Mouse (Mus musculus) forebrain, embryonic 13.5 days (tissue): ENCODE measurements around the gene Apol9b. TPM values are rescaled to one million over a fixed set of nuclear protein-coding genes. Genes with fewer than 3 reads are reported as not detected.

Experiments
- ATAC-seq: fragments of 200-750 bp; cut with Nextera tagmentation; 2 replicates; pipeline ENCODE4 v1.8.0; 2017
- H3K27ac ChIP-seq: fragments of 300-500 bp; sonication (generic); 2 replicates; pipeline ENCODE4 v1.5.1; 2015; ENCODE audit warnings: inconsistent platforms, mild to moderate bottlenecking, moderate library complexity
- H3K27me3 ChIP-seq: fragments of 300-500 bp; sonication (generic); 2 replicates; pipeline ENCODE4 v1.6.1; 2015; ENCODE audit warnings: mild to moderate bottlenecking, inconsistent platforms
- H3K36me3 ChIP-seq: fragments of 300-500 bp; sonication (generic); 2 replicates; pipeline ENCODE4 v1.6.1; 2015; ENCODE audit warnings: mild to moderate bottlenecking, inconsistent platforms; ENCODE audit not compliant: poor library complexity, severe bottlenecking
- H3K4me1 ChIP-seq: fragments of 300-500 bp; sonication (generic); 2 replicates; pipeline ENCODE4 v1.6.1; 2015; ENCODE audit warnings: inconsistent platforms
- H3K4me2 ChIP-seq: fragments of 300-500 bp; sonication (generic); 2 replicates; pipeline ENCODE4 v1.6.1; 2015; ENCODE audit warnings: inconsistent platforms, mild to moderate bottlenecking, moderate library complexity
- H3K4me3 ChIP-seq: fragments of 300-500 bp; sonication (generic); 2 replicates; pipeline ENCODE4 v1.5.1; 2015; ENCODE audit warnings: mild to moderate bottlenecking, inconsistent platforms
- H3K9ac ChIP-seq: fragments of 300-500 bp; sonication (generic); 2 replicates; pipeline ENCODE4 v1.6.1; 2015; ENCODE audit warnings: mild to moderate bottlenecking, inconsistent platforms
- H3K9me3 ChIP-seq: fragments of 300-500 bp; sonication (generic); replicated peaks from 2 replicates; pipeline ENCODE4 v1.6.1; 2016; ENCODE audit warnings: inconsistent platforms
- WGBS: fragments of 180-500 bp; shearing (Covaris S2); methylation state at CpG from one replicate; pipeline ENCODE4 v1.1.7; 2015; 5-methylcytosine and 5-hydroxymethylcytosine counted together
- polyA plus RNA-seq: library from polyadenylated mRNA; unstranded; fragments of >200 nt; fragmentation: Nextera tagmentation; extraction: Ambion mirVana; gene quantifications from 2 replicates; pipeline ENCODE4 v1.2.1, GENCODE M21; 2015

The Apol9b gene
- polyA plus RNA-seq, 1 experiment from 2014 or later, result not detected

- no peak overlapping the region for H3K9ac ChIP-seq
- no peak overlapping the region for H3K4me2 ChIP-seq
- WGBS, result 92% methylated on average over 11 of the region's 11 CpGs
- no peaks in the 10 kb centered on the region for H3K27me3 ChIP-seq
- H3K36me3 ChIP-seq, result peaks cover 100% of the 10 kb centered on the region
- no peaks in the 10 kb centered on the region for H3K4me1 ChIP-seq
- H3K27ac ChIP-seq, result no peak overlapping the region
- no peak for ATAC-seq
- H3K9me3 ChIP-seq, result no peaks in the 10 kb centered on the region
- no peak overlapping the region for H3K4me3 ChIP-seq
Observed at GRCm38 (mm10) chr15:77766981-77767380, 38.1 kb downstream of the Apol9b start.

GRCm38 (mm10) chr15:77770341-77770740, 41.5 kb downstream of the Apol9b start:
- peaks cover 98% of the 10 kb centered on the region for H3K36me3 ChIP-seq

DNA sequence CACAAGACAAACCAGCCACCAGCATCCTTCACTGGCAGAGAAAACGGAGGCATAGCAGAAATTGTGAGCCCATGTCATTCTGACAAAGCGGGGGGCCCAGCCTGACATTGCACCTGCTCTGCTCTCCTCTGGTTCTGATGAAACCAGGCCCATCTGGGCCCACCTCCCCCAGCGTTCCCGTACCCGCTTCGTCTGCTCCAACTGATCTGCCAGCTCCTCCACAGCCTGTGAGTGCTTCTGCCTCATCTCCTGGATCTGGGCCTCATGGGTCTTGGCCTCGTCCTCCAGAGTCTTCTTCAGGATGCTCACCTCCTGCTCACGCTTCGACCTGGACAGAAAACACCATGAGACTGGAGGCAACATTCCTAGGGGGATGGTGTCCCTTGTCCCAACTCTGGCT, 42.1 kb downstream of the Apol9b start:
- H3K27ac ChIP-seq, result no peak overlapping the region
- H3K9ac ChIP-seq, result no peak overlapping the region
- no peaks in the 10 kb centered on the region for H3K27me3 ChIP-seq
- no peak for ATAC-seq
- no peak overlapping the region for H3K4me2 ChIP-seq
- H3K9me3 ChIP-seq, result no peaks in the 10 kb centered on the region
- H3K4me3 ChIP-seq, result no peak overlapping the region
- no peaks in the 10 kb centered on the region for H3K4me1 ChIP-seq
- WGBS, result 95% methylated on average over 9 of the region's 9 CpGs
- H3K36me3 ChIP-seq, result peaks cover 98% of the 10 kb centered on the region

More at GRCm38 (mm10) chr15:77770341-77770740, 41.5 kb downstream of the Apol9b start:
- no peaks in the 10 kb centered on the region for H3K27me3 ChIP-seq
- H3K9ac ChIP-seq, result no peak overlapping the region
- no peak for ATAC-seq
- no peak overlapping the region for H3K4me3 ChIP-seq
- no peaks in the 10 kb centered on the region for H3K4me1 ChIP-seq
- H3K4me2 ChIP-seq, result no peak overlapping the region
- WGBS, result 93% methylated on average over 5 of the region's 5 CpGs
- H3K9me3 ChIP-seq, result no peaks in the 10 kb centered on the region
- H3K27ac ChIP-seq, result no peak overlapping the region

GRCm38 (mm10) chr15:77773099-77773915, 44.5 kb downstream of the Apol9b start:
- H3K36me3 ChIP-seq, result peaks cover 98% of the 10 kb centered on the region
- H3K9ac ChIP-seq, result no peak overlapping the region
- no peak for ATAC-seq
- no peak overlapping the region for H3K27ac ChIP-seq
- H3K4me2 ChIP-seq, result no peak overlapping the region
- no peaks in the 10 kb centered on the region for H3K9me3 ChIP-seq
- 93% methylated on average over 19 of the region's 19 CpGs for WGBS
- no peak overlapping the region for H3K4me3 ChIP-seq
- H3K27me3 ChIP-seq, result no peaks in the 10 kb centered on the region
- no peaks in the 10 kb centered on the region for H3K4me1 ChIP-seq

DNA sequence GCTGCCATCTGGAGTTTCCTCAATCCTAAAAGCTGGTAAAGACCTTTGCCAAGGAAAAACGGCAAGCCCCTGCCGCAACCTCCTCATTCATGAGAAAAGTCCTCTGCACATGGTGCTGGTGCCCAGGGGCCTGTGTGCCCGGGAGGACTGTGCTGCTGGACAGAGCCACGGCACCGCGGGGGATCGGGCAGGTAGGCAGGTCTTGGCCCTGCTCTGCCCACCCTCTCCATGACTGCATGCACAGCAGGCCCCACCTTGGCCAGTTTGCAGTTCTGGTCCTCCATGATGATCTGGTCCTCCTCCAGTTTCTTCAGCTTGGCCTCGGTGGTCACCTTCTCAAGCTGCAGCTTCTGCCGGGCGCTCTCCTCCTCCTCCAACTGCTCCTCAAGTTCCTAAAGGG, 45.5 kb downstream of the Apol9b start:
- 93% methylated on average over 10 of the region's 10 CpGs for WGBS
- H3K36me3 ChIP-seq, result peaks cover 98% of the 10 kb centered on the region

GRCm38 (mm10) chr15:77775186-77775963, 46.5 kb downstream of the Apol9b start:
- Histone ChIP-seq H3K36me3 (peaks cover 98% of the 10 kb centered on the region), H3K4me2 (no peak overlapping the region), H3K27me3 (no peaks in the 10 kb centered on the region), H3K27ac (no peak overlapping the region), H3K4me3 (no peak overlapping the region), H3K9me3 (no peaks in the 10 kb centered on the region), H3K4me1 (no peaks in the 10 kb centered on the region), H3K9ac (no peak overlapping the region)
- ATAC-seq, result 0 out of 2 replicates have a peak, but pooled peaks have one; percentile 33
- WGBS, result 70% methylated on average over 20 of the region's 20 CpGs

More for the DNA sequence above, 45.5 kb downstream of the Apol9b start:
- Histone ChIP-seq H3K4me2 (no peak overlapping the region), H3K27me3 (no peaks in the 10 kb centered on the region), H3K4me1 (no peaks in the 10 kb centered on the region), H3K9me3 (no peaks in the 10 kb centered on the region), H3K27ac (no peak overlapping the region), H3K9ac (no peak overlapping the region), H3K4me3 (no peak overlapping the region)
- ATAC-seq, result no peak

DNA sequence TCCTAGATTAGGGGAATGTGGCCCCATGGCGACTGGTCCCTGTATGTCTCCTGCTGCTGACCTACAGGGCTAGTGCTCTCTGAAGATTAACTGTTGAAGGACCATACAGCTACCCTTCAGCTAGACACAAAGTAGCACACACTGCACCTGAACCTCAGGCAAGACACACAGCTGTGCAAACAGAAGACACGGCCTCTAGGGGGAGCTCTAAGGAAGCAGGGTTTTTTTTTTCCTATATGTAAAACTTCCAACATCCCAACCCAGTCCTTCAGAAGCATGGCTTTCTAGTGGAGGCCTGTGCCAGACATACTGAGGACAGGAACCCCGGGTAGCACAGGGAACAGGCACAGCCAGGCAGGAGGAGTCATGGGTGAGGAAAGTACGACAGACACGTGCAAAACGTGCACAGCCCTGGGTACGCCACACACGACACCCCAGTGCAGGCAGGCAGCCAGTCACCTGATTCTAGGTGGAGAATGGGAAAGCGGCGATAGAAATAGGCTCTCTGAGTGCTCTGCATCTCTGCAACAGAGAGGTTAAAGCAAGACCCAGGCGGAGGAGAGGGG, 53.7 kb downstream of the Apol9b start:
- ATAC-seq, result no peak
- WGBS, result 88% methylated on average over 11 of the region's 11 CpGs
- Histone ChIP-seq H3K4me3 (no peak overlapping the region), H3K27me3 (no peaks in the 10 kb centered on the region), H3K9ac (no peak overlapping the region), H3K4me1 (no peaks in the 10 kb centered on the region), H3K27ac (no peak overlapping the region), H3K4me2 (no peak overlapping the region), H3K9me3 (no peaks in the 10 kb centered on the region), H3K36me3 (peaks cover 100% of the 10 kb centered on the region)

DNA sequence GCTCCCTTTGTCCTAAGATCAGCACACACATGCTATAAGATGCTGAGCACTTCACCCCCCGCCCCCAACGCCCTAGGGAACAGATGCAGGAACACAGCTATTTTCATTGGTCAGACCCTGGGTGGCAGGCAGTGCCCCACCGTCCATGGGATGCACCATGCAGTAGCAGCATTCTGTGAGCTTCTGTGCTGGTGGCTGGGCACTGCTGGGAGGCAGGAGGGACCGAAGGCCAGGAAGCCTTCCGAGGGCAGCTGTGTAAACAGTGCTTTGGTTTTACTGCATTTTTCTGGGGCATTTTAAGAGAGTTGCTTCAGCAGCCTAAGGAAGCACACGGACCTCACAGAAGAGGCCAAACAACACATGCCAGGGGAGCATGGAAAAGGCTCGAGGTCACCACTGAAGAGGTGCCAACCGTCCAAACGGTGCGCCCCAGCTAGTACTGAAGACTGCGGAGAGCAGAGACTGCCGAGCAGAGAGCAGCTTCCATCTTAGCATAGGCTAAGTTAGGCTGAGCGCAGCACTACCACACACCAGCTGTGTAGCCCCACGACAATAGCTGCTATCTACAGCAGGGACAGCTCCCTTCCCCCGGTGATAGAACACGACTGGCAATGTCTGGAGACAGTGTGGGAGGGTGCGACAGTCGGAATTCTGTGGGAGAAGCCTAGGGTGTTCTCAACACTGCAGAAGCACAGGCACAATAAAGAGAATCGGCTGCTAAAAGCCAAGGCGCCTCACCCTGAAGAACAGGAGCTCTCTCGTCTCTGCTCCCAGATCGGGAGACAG, 55.4 kb downstream of the Apol9b start:
- H3K4me1 ChIP-seq, result no peaks in the 10 kb centered on the region
- ATAC-seq, result no peak
- H3K27me3 ChIP-seq, result no peaks in the 10 kb centered on the region
- H3K27ac ChIP-seq, result no peak overlapping the region
- 90% methylated on average over 22 of the region's 22 CpGs for WGBS
- no peak overlapping the region for H3K4me2 ChIP-seq
- H3K9ac ChIP-seq, result no peak overlapping the region
- no peaks in the 10 kb centered on the region for H3K9me3 ChIP-seq
- H3K36me3 ChIP-seq, result peaks cover 99% of the 10 kb centered on the region
- H3K4me3 ChIP-seq, result no peak overlapping the region

DNA sequence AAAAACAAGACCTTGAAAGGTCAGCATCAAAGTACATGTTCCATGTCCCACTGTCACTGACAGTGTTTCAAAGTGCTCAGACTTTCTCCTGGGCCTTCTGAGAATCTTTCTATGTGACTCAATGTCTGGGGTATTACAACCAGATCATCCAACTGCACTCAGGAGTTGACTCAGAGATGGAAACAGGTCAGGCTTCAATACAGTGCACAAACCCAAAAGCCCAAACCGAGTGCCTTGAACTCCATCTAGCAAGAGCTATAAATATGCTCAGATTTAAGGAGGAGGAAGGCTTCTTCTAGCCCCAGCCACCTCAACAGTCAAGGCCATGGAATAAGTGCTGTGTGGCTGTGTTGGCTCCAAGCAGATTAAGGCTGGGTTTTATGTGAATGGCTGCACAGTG, 57.0 kb downstream of the Apol9b start:
- Histone ChIP-seq H3K36me3 (peaks cover 99% of the 10 kb centered on the region), H3K9ac (no peak overlapping the region), H3K4me2 (no peak overlapping the region), H3K9me3 (no peaks in the 10 kb centered on the region), H3K27ac (no peak overlapping the region), H3K27me3 (no peaks in the 10 kb centered on the region), H3K4me1 (no peaks in the 10 kb centered on the region), H3K4me3 (no peak overlapping the region)
- ATAC-seq, result no peak
- WGBS, result 94% methylated on average over 1 of the region's 1 CpGs
